Mouse (Mus musculus): ENCODE measurements around the gene Spag8. TPM values are rescaled to one million over a fixed set of nuclear protein-coding genes. Genes with fewer than 3 reads are reported as not detected.

Spag8 gene
- 0.69 and 1.1 TPM in 2 replicates for polyA plus RNA-seq (2012; rRNA removed; ENCODE audit: low replicate concordance)

GRCm38 (mm10) chr4:43653161-43654015, at the start of gene Spag8:
Gene Spag8 (minus strand): TSS chr4:43653594.

GRCm38 (mm10) chr4:43700707-43701106, 47.3 kb upstream of the Spag8 start, which contains the start of gene Olfr70:
Gene Olfr70 (minus strand): TSS chr4:43700807.

GRCm38 (mm10) chr4:43668782-43669427, 15.5 kb upstream of the Spag8 start, which contains the start of the genes Tmem8b and Fam221b:
Gene Tmem8b (plus strand): TSS chr4:43668971.
Gene Fam221b (minus strand): TSS chr4:43669145.

GRCm38 (mm10) chr4:43656339-43657109, 3.1 kb upstream of the Spag8 start, which contains the start of gene Hint2:
Gene Hint2 (minus strand): TSS chr4:43656466.

GRCm38 (mm10) chr4:43631046-43631955, 22.1 kb downstream of the Spag8 start, which contains the start of gene Npr2:
Gene Npr2 (plus strand): TSS chr4:43631935.

Other genes with a start within 250 kb of the Spag8 start
- gene Fam166b, start 224.5 kb downstream of the Spag8 start, polyA plus RNA-seq (2012; rRNA removed; ENCODE audit: low replicate concordance) = 0.45 TPM in 1 of 2 replicates, not detected in the other
- gene Tesk1, start 211.7 kb downstream of the Spag8 start, polyA plus RNA-seq (2012; rRNA removed; ENCODE audit: low replicate concordance) = 67.9 and 87.0 TPM in 2 replicates
- gene Cd72, start 199.0 kb downstream of the Spag8 start, polyA plus RNA-seq (2012; rRNA removed; ENCODE audit: low replicate concordance) = 2.8 and 10.4 TPM in 2 replicates
- 0.40 and 0.73 TPM in 2 replicates for gene Sit1, start 169.9 kb downstream of the Spag8 start, polyA plus RNA-seq (2012; rRNA removed; ENCODE audit: low replicate concordance)
- 72.2 and 259 TPM in 2 replicates for gene Ccdc107, start 160.7 kb downstream of the Spag8 start, polyA plus RNA-seq (2012; rRNA removed; ENCODE audit: low replicate concordance)
- 2.2 and 11.5 TPM in 2 replicates for gene Arhgef39, start 153.9 kb downstream of the Spag8 start, polyA plus RNA-seq (2012; rRNA removed; ENCODE audit: low replicate concordance)
- gene Car9, start 146.6 kb downstream of the Spag8 start, polyA plus RNA-seq (2012; rRNA removed; ENCODE audit: low replicate concordance) = 0.26 and 1.6 TPM in 2 replicates
- gene Tpm2, start 129.8 kb downstream of the Spag8 start, polyA plus RNA-seq (2012; rRNA removed; ENCODE audit: low replicate concordance) = 19.2 and 203 TPM in 2 replicates
- 63.4 and 86.6 TPM in 2 replicates for gene Creb3, start 91.3 kb downstream of the Spag8 start, polyA plus RNA-seq (2012; rRNA removed; ENCODE audit: low replicate concordance)
- gene Tln1, start 90.9 kb downstream of the Spag8 start, polyA plus RNA-seq (2012; rRNA removed; ENCODE audit: low replicate concordance) = 119 and 185 TPM in 2 replicates
- gene Rgp1, start 74.9 kb downstream of the Spag8 start, polyA plus RNA-seq (2012; rRNA removed; ENCODE audit: low replicate concordance) = 73.9 and 79.3 TPM in 2 replicates
- gene Gba2, start 74.7 kb downstream of the Spag8 start, polyA plus RNA-seq (2012; rRNA removed; ENCODE audit: low replicate concordance) = 29.8 and 35.8 TPM in 2 replicates
- gene Msmp, start 69.1 kb downstream of the Spag8 start, polyA plus RNA-seq (2012; rRNA removed; ENCODE audit: low replicate concordance) = 0.62 and 3.8 TPM in 2 replicates
- 94.7 and 95.6 TPM in 2 replicates for gene Npr2, start 21.7 kb downstream of the Spag8 start, polyA plus RNA-seq (2012; rRNA removed; ENCODE audit: low replicate concordance)
- 105 and 166 TPM in 2 replicates for gene Hint2, start 2.9 kb upstream of the Spag8 start, polyA plus RNA-seq (2012; rRNA removed; ENCODE audit: low replicate concordance)
- gene Tmem8b, start 15.4 kb upstream of the Spag8 start, polyA plus RNA-seq (2012; rRNA removed; ENCODE audit: low replicate concordance) = 14.5 and 16.6 TPM in 2 replicates
- 0.07 and 0.10 TPM in 2 replicates for gene Fam221b, start 15.6 kb upstream of the Spag8 start, polyA plus RNA-seq (2012; rRNA removed; ENCODE audit: low replicate concordance)
- not detected in 2 replicates for gene Olfr70, start 47.2 kb upstream of the Spag8 start, polyA plus RNA-seq (2012; rRNA removed; ENCODE audit: low replicate concordance)
- not detected in 2 replicates for gene Olfr71, start 56.7 kb upstream of the Spag8 start, polyA plus RNA-seq (2012; rRNA removed; ENCODE audit: low replicate concordance)
- gene Hrct1, start 73.6 kb upstream of the Spag8 start, polyA plus RNA-seq (2012; rRNA removed; ENCODE audit: low replicate concordance) = 8.2 and 78.2 TPM in 2 replicates
- gene Spaar, start 76.4 kb upstream of the Spag8 start, polyA plus RNA-seq (2012; rRNA removed; ENCODE audit: low replicate concordance) = 3.1 and 20.2 TPM in 2 replicates
- gene Olfr159, start 117.4 kb upstream of the Spag8 start, polyA plus RNA-seq (2012; rRNA removed; ENCODE audit: low replicate concordance) = 0.13 TPM in 1 of 2 replicates, not detected in the other
- not detected in 2 replicates for gene Olfr156, start 170.3 kb upstream of the Spag8 start, polyA plus RNA-seq (2012; rRNA removed; ENCODE audit: low replicate concordance)
- 0.04 TPM in 1 of 2 replicates, not detected in the other for gene Olfr157, start 186.6 kb upstream of the Spag8 start, polyA plus RNA-seq (2012; rRNA removed; ENCODE audit: low replicate concordance)
- gene Olfr155, start 198.0 kb upstream of the Spag8 start, polyA plus RNA-seq (2012; rRNA removed; ENCODE audit: low replicate concordance) = not detected in 2 replicates
- gene Reck, start 221.9 kb upstream of the Spag8 start, polyA plus RNA-seq (2012; rRNA removed; ENCODE audit: low replicate concordance) = 8.0 and 33.4 TPM in 2 replicates